Mouse (Mus musculus) testis, postnatal 14 days (tissue): Measurements from ENCODE around the gene Pcnx2.
A peak's percentile ranks its signal among the peaks of the same experiment; 100 is the strongest.

Source experiments
- DNase-seq: peaks from one replicate; pipeline ENCODE4 v3.0.0; 2021; ENCODE audit warnings: low spot score

The Pcnx2 gene

DNA sequence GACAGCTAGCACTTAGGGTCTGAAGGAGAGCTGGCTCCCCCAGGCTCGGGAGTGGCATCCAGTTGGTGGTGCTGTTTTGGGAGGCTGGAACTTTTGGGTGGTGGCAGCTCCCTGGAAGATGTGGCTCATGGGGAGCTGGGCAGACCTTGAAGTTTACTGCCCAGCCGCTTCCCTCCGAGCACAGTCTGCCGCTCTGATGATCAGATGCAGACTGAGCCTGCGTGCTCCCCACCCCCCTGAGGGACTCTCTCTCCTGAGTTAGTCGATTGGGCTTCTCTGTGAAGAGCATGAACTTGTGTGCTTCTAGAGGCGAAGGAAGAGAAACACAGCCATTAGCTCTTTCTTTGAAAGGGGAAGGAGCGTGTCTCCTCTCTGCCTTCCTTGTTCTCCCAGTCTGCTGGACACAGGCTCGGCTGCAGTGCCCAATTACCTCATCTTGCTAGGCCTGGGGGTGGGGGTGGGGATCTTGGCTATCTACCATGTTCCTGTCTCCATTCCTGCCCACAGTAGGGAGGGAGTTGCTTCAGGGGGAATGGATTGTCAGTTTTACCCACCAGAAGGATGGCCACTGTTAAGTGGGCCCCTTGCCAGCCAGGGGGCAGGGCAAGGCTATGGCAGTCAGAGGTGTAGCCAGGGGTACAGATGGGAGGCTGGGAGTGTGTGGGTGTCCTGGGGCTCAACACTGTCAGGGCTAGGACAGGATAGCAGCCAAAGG lies 141.6 kb downstream of the Pcnx2 start:
- no peak for DNase-seq

GRCm38 (mm10) chr8:125755896-125756295 lies 142.2 kb downstream of the Pcnx2 start:
- DNase-seq: no peak

GRCm38 (mm10) chr8:125750846-125751245 lies 147.3 kb downstream of the Pcnx2 start:
- no peak for DNase-seq

- DNase-seq: no peak
Measured at GRCm38 (mm10) chr8:125747390-125747789, 150.7 kb downstream of the Pcnx2 start.

GRCm38 (mm10) chr8:125744914-125745576 lies 153.1 kb downstream of the Pcnx2 start:
- no peak for DNase-seq

GRCm38 (mm10) chr8:125742406-125742805 lies 155.7 kb downstream of the Pcnx2 start:
- no peak for DNase-seq

- DNase-seq: no peak
Measured at GRCm38 (mm10) chr8:125741855-125742254, 156.3 kb downstream of the Pcnx2 start.

GRCm38 (mm10) chr8:125741377-125741776 lies 156.7 kb downstream of the Pcnx2 start:
- DNase-seq: no peak

DNA sequence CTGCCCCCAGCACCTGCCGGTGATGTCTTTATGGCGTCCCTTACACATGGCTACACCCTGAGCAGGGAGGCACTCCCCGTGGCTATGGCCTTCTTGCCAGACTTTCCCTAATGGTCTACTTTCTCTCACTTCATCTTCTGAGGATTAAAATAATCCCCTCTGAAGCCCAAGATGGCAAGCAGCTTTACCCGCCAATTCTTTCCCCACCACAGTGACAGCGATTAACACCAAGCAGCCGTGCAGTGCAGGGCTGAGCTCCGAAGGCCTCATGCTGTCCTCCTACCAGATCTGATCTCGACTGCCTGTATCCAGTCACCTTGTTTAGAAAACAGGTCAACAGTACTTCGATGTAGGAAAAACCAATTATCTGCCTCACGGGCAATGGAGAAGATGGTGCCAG lies 157.5 kb downstream of the Pcnx2 start:
- DNase-seq: no peak

GRCm38 (mm10) chr8:125738956-125739355 lies 159.2 kb downstream of the Pcnx2 start:
- DNase-seq: no peak

DNA sequence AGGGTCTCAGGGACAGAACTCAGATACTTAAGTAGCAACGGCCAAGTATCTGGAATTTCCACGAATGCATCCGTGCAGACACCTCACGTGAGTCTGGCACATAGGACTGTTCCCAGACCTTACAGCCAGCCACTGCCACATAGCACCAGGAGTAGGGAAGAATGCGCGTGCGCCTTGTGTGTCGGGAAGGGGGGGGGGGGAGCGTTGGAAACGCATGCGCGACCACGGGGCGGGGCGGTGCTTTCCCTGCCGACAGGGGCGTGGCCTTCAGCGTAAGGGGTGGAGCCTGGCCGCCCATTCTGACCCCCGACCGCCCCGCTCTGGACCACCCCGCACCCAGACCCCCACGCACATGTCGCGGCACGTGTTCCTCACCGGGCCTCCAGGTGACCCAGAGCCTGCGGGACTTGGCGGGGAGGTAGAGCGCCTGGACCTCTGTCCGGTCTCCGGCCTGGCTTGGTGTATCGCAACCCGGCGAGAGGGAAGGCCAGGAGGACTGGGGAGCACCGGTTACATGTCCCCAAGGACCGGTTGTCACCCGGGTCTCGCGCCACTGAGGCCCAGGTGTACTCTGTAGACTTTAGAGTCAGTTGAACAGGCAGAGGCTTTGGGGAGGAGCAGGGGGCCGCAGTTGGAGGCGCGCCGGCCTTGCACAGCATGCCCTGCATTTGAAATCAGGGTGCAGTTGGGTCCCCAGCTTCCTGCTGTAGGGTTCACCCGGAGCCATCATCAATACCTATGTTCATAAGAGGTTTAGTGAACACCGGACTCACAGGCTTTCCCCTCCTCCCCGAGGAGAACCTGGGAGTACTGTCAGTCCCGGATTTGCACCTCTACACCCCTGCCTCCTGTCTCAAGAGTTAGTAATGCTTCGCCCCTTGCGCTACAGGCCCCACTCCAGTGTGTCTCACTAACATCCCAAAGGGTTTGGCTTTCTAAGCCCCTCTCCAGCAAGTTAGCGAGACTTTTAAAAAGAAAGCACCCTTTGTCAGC lies 163.9 kb downstream of the Pcnx2 start:
- DNase-seq: peak; percentile 86

- no peak for DNase-seq
Measured at GRCm38 (mm10) chr8:125729746-125730145, 168.4 kb downstream of the Pcnx2 start, which contains the start of gene Ntpcr. Ntpcr (plus strand) TSS chr8:125729963.

DNA sequence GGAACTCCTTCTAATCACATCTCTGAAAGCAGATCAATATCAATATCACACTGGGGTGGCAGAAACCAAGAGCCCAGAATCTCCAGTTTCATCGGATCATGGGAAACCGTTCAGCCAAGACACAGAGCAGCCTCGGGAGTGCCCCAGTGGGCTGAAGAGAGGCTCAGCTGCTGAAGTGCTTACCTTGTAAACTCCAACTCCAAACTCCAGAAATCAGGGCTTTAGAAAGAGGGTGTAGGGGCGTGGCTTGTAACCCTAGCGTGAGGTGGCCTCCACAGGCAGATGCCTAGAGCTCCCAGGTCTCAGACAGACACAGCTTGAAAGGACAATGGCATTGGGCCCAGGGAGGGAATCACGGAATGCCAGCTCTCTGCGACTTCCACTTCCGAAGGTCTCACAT lies 170.3 kb downstream of the Pcnx2 start:
- DNase-seq: no peak

- DNase-seq: no peak
Measured at GRCm38 (mm10) chr8:125726986-125727385, 171.1 kb downstream of the Pcnx2 start.

DNA sequence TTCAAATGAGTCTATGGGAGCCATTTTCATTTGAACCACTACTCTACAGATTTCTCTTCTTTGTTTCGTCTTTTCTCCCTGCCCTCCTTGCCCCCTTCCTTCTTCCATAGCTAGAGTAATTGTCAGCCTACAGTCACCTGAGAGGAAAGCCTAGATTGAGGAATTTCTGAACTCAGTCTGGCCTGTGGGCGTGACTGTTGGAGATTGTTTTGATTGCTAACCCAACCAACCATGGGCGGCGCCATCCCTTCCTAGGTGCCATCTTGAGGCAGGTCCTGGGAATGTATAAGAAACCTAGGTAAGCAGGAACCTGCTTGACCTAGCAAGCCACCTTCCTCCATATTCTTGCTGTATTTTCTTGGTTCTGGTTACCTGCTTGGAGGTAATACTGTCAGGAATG lies 172.0 kb downstream of the Pcnx2 start:
- no peak for DNase-seq

DNA sequence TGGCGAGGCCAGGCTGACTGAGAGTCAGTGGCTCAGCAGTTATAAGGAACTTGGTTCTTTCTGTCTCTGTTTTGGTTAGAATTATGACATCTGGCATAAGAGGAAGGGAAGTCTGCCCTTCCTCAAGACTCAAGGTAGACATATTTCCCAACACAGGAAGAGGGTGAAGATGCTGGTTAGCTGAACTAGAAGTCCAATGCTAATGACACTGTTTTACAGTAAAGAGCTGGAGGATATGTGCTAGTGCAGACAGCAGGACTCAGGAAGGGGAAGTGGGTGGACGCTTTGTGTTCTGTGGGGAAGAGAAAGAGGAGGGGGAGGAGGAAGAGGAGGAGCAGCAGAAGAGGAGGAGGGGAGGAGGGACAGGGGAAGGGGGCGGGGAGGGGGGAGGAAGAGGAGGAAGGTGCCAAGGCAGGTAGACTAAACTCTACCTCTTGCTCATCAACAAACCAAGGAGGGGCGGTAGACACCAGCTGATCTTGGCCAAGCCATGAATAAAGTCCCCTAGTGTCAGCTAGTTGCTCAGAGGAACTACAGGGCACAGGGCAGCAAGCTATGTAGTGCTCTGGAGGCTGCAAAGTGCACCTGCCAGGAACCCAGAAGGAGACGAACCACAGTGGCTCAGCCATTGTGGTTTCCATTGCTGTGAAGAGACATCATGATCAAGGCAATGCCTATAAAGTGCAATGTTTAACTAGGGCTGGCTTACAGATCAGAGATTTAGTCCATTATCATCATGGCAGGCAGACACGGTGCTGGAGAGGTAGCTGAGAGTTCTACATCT lies 172.9 kb downstream of the Pcnx2 start:
- DNase-seq: no peak

DNA sequence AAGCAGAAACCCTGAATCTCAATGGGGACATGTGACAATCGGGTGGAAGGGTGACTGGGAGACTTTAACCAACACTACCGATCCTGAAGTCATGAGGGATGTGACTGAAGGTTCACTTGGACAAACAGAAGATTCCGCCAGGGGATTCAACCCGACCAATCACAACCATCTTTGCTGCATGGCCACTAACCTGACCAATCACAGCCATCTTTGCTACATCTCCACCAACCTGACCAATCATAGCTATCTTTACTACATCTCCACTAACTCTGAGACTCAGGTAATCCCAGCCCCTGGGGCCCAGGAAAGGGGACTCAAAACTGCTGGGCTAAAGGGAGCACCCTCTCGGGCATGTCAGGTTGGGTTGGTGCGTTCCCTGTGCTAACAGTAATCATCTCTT lies 174.7 kb downstream of the Pcnx2 start:
- peak; percentile 22 for DNase-seq

DNA sequence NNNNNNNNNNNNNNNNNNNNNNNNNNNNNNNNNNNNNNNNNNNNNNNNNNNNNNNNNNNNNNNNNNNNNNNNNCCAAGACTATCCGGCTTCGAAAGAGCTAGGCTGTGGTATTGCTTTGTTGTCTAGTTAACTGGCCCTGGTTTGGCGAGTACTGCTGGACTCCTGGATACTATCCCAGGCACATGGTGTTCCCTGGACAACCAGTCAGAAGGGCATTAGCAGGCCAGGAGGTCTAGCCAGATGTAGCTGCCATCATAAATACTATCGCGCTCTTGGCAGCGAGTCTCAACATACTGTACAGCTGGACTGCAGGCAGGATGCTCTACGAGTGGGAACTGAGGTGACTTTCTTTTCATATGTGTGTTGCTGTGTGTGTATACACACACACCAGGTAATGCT lies 175.4 kb downstream of the Pcnx2 start:
- no peak for DNase-seq

DNA sequence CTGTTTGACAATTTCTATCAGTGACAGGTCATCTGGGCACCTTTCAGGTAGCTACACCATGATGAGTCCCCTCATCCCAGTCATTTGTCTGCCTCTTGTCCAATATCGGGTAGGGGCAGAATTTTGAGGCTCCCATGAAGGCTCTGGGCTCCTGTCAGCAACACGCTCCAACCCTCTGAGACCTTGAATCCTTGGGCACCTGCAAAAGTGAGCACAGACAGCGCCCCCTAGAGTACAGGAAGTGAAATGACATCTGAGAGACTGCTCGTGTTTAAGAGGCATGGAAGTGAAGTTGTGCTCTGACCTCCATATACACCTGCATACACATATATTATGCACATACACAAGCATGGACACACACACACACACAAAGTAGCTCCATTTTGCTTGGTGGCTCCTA lies 179.2 kb downstream of the Pcnx2 start:
- no peak for DNase-seq

GRCm38 (mm10) chr8:125716613-125717012 lies 181.5 kb downstream of the Pcnx2 start:
- no peak for DNase-seq

DNA sequence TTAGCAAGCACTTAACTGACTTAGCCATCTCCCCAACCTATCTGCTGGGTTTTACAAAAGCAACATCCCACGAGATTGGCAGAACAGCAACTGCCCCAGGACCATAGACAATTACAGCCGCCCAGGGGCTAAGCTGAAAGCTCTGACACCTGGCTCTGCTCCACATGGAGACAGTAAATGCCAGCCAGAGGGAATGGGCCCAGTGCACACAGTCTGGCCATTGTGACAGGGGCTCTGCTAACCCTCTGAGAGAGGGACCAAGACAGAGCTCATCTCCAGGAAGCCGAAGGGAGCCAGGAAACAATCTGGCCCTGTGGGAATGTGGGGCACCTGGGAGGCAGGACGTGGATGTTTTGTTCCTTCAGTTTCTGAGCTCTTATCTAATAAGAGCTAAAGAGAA lies 181.9 kb downstream of the Pcnx2 start:
- DNase-seq: no peak

GRCm38 (mm10) chr8:125711514-125711913 lies 186.6 kb downstream of the Pcnx2 start:
- DNase-seq: no peak
